Mouse (Mus musculus): ENCODE measurements around the gene Wwox. TPM values are rescaled to one million over a fixed set of nuclear protein-coding genes. Genes with fewer than 3 reads are reported as not detected.
A peak's percentile ranks its signal among the peaks of the same experiment; 100 is the strongest.

Wwox gene
- polyA plus RNA-seq, 1 experiment from 2014 or later = 10.3 TPM

DNA sequence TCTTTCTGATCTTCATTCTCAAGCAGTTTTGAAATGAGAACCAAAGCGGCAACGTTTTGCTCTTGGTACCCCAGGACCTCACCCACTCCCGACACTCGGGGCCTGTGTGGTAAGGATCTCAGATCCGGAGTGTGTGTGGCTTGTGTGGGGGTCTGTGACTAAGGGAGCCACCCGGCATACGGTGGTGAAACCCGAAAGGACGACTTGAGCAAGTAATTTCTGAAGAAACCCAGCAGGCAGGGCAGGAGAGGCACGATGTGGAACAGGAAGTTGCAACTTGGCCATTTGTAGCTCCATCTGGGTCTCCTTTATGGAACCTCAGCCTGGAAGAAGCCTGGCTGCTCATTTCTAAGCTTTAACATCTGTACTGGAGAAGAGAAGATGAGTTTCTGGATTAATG is 697.4 kb downstream of the Wwox start:
- WGBS (ENCODE audit: insufficient replicate concordance) = 84% methylated on average over 10 of the region's 10 CpGs
- Histone ChIP-seq H3K27me3 (ENCODE audit: control insufficient read depth, insufficient read depth, low read length) (no peaks in the 10 kb centered on the region), H3K9ac (ENCODE audit: low read depth, low read length) (no peak overlapping the region), H3K27ac (ENCODE audit: low read depth, low read length) (no peak overlapping the region), H3K4me3 (ENCODE audit: low read depth, low read length) (no peak overlapping the region), H3K4me1 (ENCODE audit: control insufficient read depth, insufficient read depth, low read length) (no peaks in the 10 kb centered on the region), H3K4me2 (no peak overlapping the region), H3K9me3 (replicated peaks; ENCODE audit: control insufficient read depth, low read length) (0 out of 2 replicates have a peak, but pooled peaks cover 3% of the 10 kb centered on the region), H3K36me3 (ENCODE audit: control insufficient read depth, insufficient read depth, low read length) (no peaks in the 10 kb centered on the region)
- ATAC-seq (replicated peaks; ENCODE audit: insufficient number of reproducible peaks, low FRiP score, low TSS enrichment) = no peak

GRCm38 (mm10) chr8:115141614-115142013 is 702.2 kb downstream of the Wwox start:
- no peak overlapping the region for H3K27ac ChIP-seq (ENCODE audit: low read depth, low read length)
- H3K4me1 ChIP-seq (ENCODE audit: control insufficient read depth, insufficient read depth, low read length) = peaks cover 4% of the 10 kb centered on the region; the same call in 1 of the 2 replicates
- H3K4me2 ChIP-seq = no peak overlapping the region
- 0 out of 2 replicates have a peak, but pooled peaks cover 2% of the 10 kb centered on the region for H3K27me3 ChIP-seq (ENCODE audit: control insufficient read depth, insufficient read depth, low read length)
- H3K9ac ChIP-seq (ENCODE audit: low read depth, low read length) = no peak overlapping the region
- no peaks in the 10 kb centered on the region for H3K36me3 ChIP-seq (ENCODE audit: control insufficient read depth, insufficient read depth, low read length)
- no peak overlapping the region for H3K4me3 ChIP-seq (ENCODE audit: low read depth, low read length)
- ATAC-seq (replicated peaks; ENCODE audit: insufficient number of reproducible peaks, low FRiP score, low TSS enrichment) = no peak
- 0 out of 2 replicates have a peak, but pooled peaks cover 3% of the 10 kb centered on the region for H3K9me3 ChIP-seq (replicated peaks; ENCODE audit: control insufficient read depth, low read length)
- WGBS (ENCODE audit: insufficient replicate concordance) = 81% methylated on average over 8 of the region's 8 CpGs

DNA sequence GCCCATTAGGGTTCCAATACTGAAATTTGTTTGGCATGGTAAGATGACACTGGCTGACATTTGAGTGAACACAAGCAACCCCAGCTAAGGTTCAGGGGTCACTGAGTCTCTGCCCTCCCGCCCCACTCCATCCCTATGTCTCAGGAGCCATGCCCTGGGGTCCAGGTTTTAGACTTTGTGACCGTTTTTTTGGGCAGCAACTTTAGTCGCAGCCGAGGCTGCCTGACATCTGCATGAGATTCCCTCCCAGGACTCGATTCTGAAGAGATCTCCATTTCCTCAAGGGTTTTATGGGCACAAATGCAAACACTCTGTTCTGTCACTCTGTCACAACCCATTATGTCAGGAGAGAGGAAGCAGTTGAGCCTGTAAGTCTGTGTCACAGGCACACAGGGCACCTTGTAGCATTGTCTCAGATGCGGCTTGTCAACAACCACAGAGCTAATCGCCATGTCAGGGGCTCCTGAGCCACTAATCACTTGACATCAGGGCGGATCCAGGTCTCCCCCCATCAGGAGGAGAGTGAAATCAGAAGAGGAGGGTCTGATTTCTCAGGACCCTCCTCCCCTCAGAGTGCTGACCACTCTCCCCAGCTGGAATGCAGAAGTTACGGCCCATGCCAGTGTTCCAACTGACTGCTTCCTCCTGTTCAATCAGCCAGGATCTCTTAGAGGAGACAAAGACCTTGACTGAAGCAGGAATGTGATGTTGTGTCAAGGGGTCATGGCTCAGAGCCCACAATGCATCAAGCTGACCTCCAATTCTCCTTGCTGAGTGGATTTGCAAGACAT is 704.3 kb downstream of the Wwox start:
- no peak for ATAC-seq (replicated peaks; ENCODE audit: insufficient number of reproducible peaks, low FRiP score, low TSS enrichment)
- Histone ChIP-seq H3K27me3 (ENCODE audit: control insufficient read depth, insufficient read depth, low read length) (0 out of 2 replicates have a peak, but pooled peaks cover 2% of the 10 kb centered on the region), H3K9me3 (replicated peaks; ENCODE audit: control insufficient read depth, low read length) (no peaks in the 10 kb centered on the region), H3K36me3 (ENCODE audit: control insufficient read depth, insufficient read depth, low read length) (no peaks in the 10 kb centered on the region), H3K4me3 (ENCODE audit: low read depth, low read length) (no peak overlapping the region), H3K4me2 (no peak overlapping the region), H3K9ac (ENCODE audit: low read depth, low read length) (no peak overlapping the region; the same call in 1 of the 2 replicates), H3K27ac (ENCODE audit: low read depth, low read length) (no peak overlapping the region), H3K4me1 (ENCODE audit: control insufficient read depth, insufficient read depth, low read length) (peaks cover 4% of the 10 kb centered on the region; the same call in 1 of the 2 replicates)
- WGBS (ENCODE audit: insufficient replicate concordance) = 49% methylated on average over 9 of the region's 9 CpGs

DNA sequence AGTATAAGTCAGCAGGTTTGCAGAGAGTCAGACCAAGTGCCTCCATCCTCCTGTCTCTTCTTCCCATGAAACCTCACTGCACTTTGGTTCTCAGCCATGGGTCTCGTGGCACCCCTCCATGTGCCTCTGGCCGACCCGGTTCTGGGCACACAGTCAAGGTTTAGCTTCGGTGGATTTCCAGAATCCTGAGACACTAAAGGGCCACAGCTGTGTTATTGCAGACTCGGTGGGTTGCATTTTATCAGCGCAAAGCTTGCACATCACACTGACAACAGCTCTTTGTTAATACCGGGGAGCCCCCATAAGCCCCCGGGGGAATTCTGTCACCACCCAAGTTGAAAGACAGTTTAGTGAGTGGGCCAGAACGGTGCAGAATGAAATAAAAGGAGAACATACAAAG is 707.6 kb downstream of the Wwox start:
- Histone ChIP-seq H3K27ac (ENCODE audit: low read depth, low read length) (no peak overlapping the region), H3K4me2 (no peak overlapping the region), H3K27me3 (ENCODE audit: control insufficient read depth, insufficient read depth, low read length) (0 out of 2 replicates have a peak, but pooled peaks cover 2% of the 10 kb centered on the region), H3K36me3 (ENCODE audit: control insufficient read depth, insufficient read depth, low read length) (no peaks in the 10 kb centered on the region), H3K9me3 (replicated peaks; ENCODE audit: control insufficient read depth, low read length) (no peaks in the 10 kb centered on the region), H3K4me1 (ENCODE audit: control insufficient read depth, insufficient read depth, low read length) (peaks cover 18% of the 10 kb centered on the region), H3K9ac (ENCODE audit: low read depth, low read length) (no peak overlapping the region), H3K4me3 (ENCODE audit: low read depth, low read length) (no peak overlapping the region)
- ATAC-seq (replicated peaks; ENCODE audit: insufficient number of reproducible peaks, low FRiP score, low TSS enrichment) = no peak
- WGBS (ENCODE audit: insufficient replicate concordance) = 73% methylated on average over 9 of the region's 9 CpGs

- Histone ChIP-seq H3K4me3 (ENCODE audit: low read depth, low read length) (no peak overlapping the region), H3K36me3 (ENCODE audit: control insufficient read depth, insufficient read depth, low read length) (no peaks in the 10 kb centered on the region), H3K4me2 (peak overlapping the region; percentile 10; the same call in 1 of the 2 replicates), H3K9me3 (replicated peaks; ENCODE audit: control insufficient read depth, low read length) (no peaks in the 10 kb centered on the region), H3K9ac (ENCODE audit: low read depth, low read length) (no peak overlapping the region), H3K4me1 (ENCODE audit: control insufficient read depth, insufficient read depth, low read length) (peaks cover 19% of the 10 kb centered on the region), H3K27ac (ENCODE audit: low read depth, low read length) (0 out of 2 replicates have a peak overlapping the region, but pooled peaks have one; percentile 11), H3K27me3 (ENCODE audit: control insufficient read depth, insufficient read depth, low read length) (0 out of 2 replicates have a peak, but pooled peaks cover 2% of the 10 kb centered on the region)
- peak; percentile 69; the same call in 1 of the 2 replicates for ATAC-seq (replicated peaks; ENCODE audit: insufficient number of reproducible peaks, low FRiP score, low TSS enrichment)
- 49% methylated on average over 24 of the region's 24 CpGs for WGBS (ENCODE audit: insufficient replicate concordance)
Observed at GRCm38 (mm10) chr8:115150446-115151109, 711.1 kb downstream of the Wwox start.

GRCm38 (mm10) chr8:115151416-115151815 is 712.0 kb downstream of the Wwox start:
- no peaks in the 10 kb centered on the region for H3K27me3 ChIP-seq (ENCODE audit: control insufficient read depth, insufficient read depth, low read length)
- H3K36me3 ChIP-seq (ENCODE audit: control insufficient read depth, insufficient read depth, low read length) = no peaks in the 10 kb centered on the region
- peaks cover 19% of the 10 kb centered on the region for H3K4me1 ChIP-seq (ENCODE audit: control insufficient read depth, insufficient read depth, low read length)
- no peak overlapping the region for H3K4me2 ChIP-seq
- H3K27ac ChIP-seq (ENCODE audit: low read depth, low read length) = no peak overlapping the region
- no peaks in the 10 kb centered on the region for H3K9me3 ChIP-seq (replicated peaks; ENCODE audit: control insufficient read depth, low read length)
- 4% methylated on average over 6 of the region's 6 CpGs for WGBS (ENCODE audit: insufficient replicate concordance)
- ATAC-seq (replicated peaks; ENCODE audit: insufficient number of reproducible peaks, low FRiP score, low TSS enrichment) = no peak
- no peak overlapping the region for H3K4me3 ChIP-seq (ENCODE audit: low read depth, low read length)
- H3K9ac ChIP-seq (ENCODE audit: low read depth, low read length) = no peak overlapping the region

- Histone ChIP-seq H3K9me3 (replicated peaks; ENCODE audit: control insufficient read depth, low read length) (no peaks in the 10 kb centered on the region), H3K4me1 (ENCODE audit: control insufficient read depth, insufficient read depth, low read length) (peaks cover 19% of the 10 kb centered on the region), H3K36me3 (ENCODE audit: control insufficient read depth, insufficient read depth, low read length) (no peaks in the 10 kb centered on the region), H3K9ac (ENCODE audit: low read depth, low read length) (no peak overlapping the region), H3K27ac (ENCODE audit: low read depth, low read length) (no peak overlapping the region), H3K4me2 (peak overlapping the region; percentile 32), H3K27me3 (ENCODE audit: control insufficient read depth, insufficient read depth, low read length) (0 out of 2 replicates have a peak, but pooled peaks cover 5% of the 10 kb centered on the region), H3K4me3 (ENCODE audit: low read depth, low read length) (no peak overlapping the region)
- ATAC-seq (replicated peaks; ENCODE audit: insufficient number of reproducible peaks, low FRiP score, low TSS enrichment) = no peak
- 36% methylated on average over 10 of the region's 10 CpGs for WGBS (ENCODE audit: insufficient replicate concordance)
Observed at GRCm38 (mm10) chr8:115154096-115154495, 714.6 kb downstream of the Wwox start.

GRCm38 (mm10) chr8:115156142-115156541 is 716.7 kb downstream of the Wwox start:
- no peaks in the 10 kb centered on the region for H3K9me3 ChIP-seq (replicated peaks; ENCODE audit: control insufficient read depth, low read length)
- H3K4me1 ChIP-seq (ENCODE audit: control insufficient read depth, insufficient read depth, low read length) = peaks cover 14% of the 10 kb centered on the region
- 77% methylated on average over 8 of the region's 8 CpGs for WGBS (ENCODE audit: insufficient replicate concordance)
- 0 out of 2 replicates have a peak, but pooled peaks cover 5% of the 10 kb centered on the region for H3K27me3 ChIP-seq (ENCODE audit: control insufficient read depth, insufficient read depth, low read length)
- no peak overlapping the region for H3K4me3 ChIP-seq (ENCODE audit: low read depth, low read length)
- no peak for ATAC-seq (replicated peaks; ENCODE audit: insufficient number of reproducible peaks, low FRiP score, low TSS enrichment)
- no peak overlapping the region for H3K4me2 ChIP-seq
- H3K9ac ChIP-seq (ENCODE audit: low read depth, low read length) = no peak overlapping the region
- H3K27ac ChIP-seq (ENCODE audit: low read depth, low read length) = no peak overlapping the region
- no peaks in the 10 kb centered on the region for H3K36me3 ChIP-seq (ENCODE audit: control insufficient read depth, insufficient read depth, low read length)
